Mouse (Mus musculus): Measurements from ENCODE around the gene Dars. TPM values are rescaled to one million over a fixed set of nuclear protein-coding genes. Genes with fewer than 3 reads are reported as not detected.

Dars gene
- polyA plus RNA-seq (2012; rRNA removed), result 42.1 and 43.3 TPM in 2 replicates

- no peak for TF ChIP-seq CTCF (IDR thresholded peaks at IDR 0.05; ENCODE audit: extremely low read depth, insufficient read depth, low read length)
- peak; percentile 88; the same call in 1 of the 2 replicates for TF ChIP-seq POLR2A (IDR thresholded peaks at IDR 0.05; ENCODE audit: extremely low read depth, insufficient read depth, low read length)
- peak within 1 kb of the TSS; percentile 92 for H3K4me3 ChIP-seq (ENCODE audit: insufficient read depth, low read length)
- no peaks in the 10 kb centered on the region for H3K4me1 ChIP-seq (ENCODE audit: control insufficient read depth, insufficient read depth, low read length)
- peak within 1 kb of the TSS; percentile 85 for H3K27ac ChIP-seq (ENCODE audit: insufficient read depth, low read length)
These were observed at the start of gene Dars for GRCm38 (mm10) chr1:128416584-128417532. TSS of gene Dars (minus strand) at chr1:128417368.

- H3K4me3 ChIP-seq (ENCODE audit: insufficient read depth, low read length), result no peak overlapping the region
These were observed 49.7 kb upstream of the Dars start for GRCm38 (mm10) chr1:128466828-128467227.

GRCm38 (mm10) chr1:128463478-128463877, 46.3 kb upstream of the Dars start:
- Histone ChIP-seq H3K27ac (ENCODE audit: insufficient read depth, low read length) (no peak overlapping the region), H3K4me3 (ENCODE audit: insufficient read depth, low read length) (no peak overlapping the region), H3K4me1 (ENCODE audit: control insufficient read depth, insufficient read depth, low read length) (no peaks in the 10 kb centered on the region)
- TF ChIP-seq POLR2A (IDR thresholded peaks at IDR 0.05; ENCODE audit: extremely low read depth, insufficient read depth, low read length) (no peak), CTCF (IDR thresholded peaks at IDR 0.05; ENCODE audit: extremely low read depth, insufficient read depth, low read length) (no peak)

More at GRCm38 (mm10) chr1:128466828-128467227, 49.7 kb upstream of the Dars start:
- H3K27ac ChIP-seq (ENCODE audit: insufficient read depth, low read length), result no peak overlapping the region
- H3K4me1 ChIP-seq (ENCODE audit: control insufficient read depth, insufficient read depth, low read length), result 0 out of 2 replicates have a peak, but pooled peaks cover under 1% of the 10 kb centered on the region
- TF ChIP-seq CTCF (IDR thresholded peaks at IDR 0.05; ENCODE audit: extremely low read depth, insufficient read depth, low read length) (no peak), POLR2A (IDR thresholded peaks at IDR 0.05; ENCODE audit: extremely low read depth, insufficient read depth, low read length) (no peak)

- no peak overlapping the region for H3K4me3 ChIP-seq (ENCODE audit: insufficient read depth, low read length)
- no peaks in the 10 kb centered on the region for H3K4me1 ChIP-seq (ENCODE audit: control insufficient read depth, insufficient read depth, low read length)
- no peak overlapping the region for H3K27ac ChIP-seq (ENCODE audit: insufficient read depth, low read length)
- TF ChIP-seq CTCF (IDR thresholded peaks at IDR 0.05; ENCODE audit: extremely low read depth, insufficient read depth, low read length), result no peak
- no peak for TF ChIP-seq POLR2A (IDR thresholded peaks at IDR 0.05; ENCODE audit: extremely low read depth, insufficient read depth, low read length)
These were observed 45.2 kb upstream of the Dars start for GRCm38 (mm10) chr1:128462389-128462788.

- H3K4me1 ChIP-seq (ENCODE audit: control insufficient read depth, insufficient read depth, low read length), result no peaks in the 10 kb centered on the region
- TF ChIP-seq CTCF (IDR thresholded peaks at IDR 0.05; ENCODE audit: extremely low read depth, insufficient read depth, low read length), result no peak
- no peak for TF ChIP-seq POLR2A (IDR thresholded peaks at IDR 0.05; ENCODE audit: extremely low read depth, insufficient read depth, low read length)
- no peak overlapping the region for H3K4me3 ChIP-seq (ENCODE audit: insufficient read depth, low read length)
- H3K27ac ChIP-seq (ENCODE audit: insufficient read depth, low read length), result no peak overlapping the region
These were observed 43.6 kb upstream of the Dars start for GRCm38 (mm10) chr1:128460780-128461179.

GRCm38 (mm10) chr1:128459439-128459838, 42.3 kb upstream of the Dars start:
- no peaks in the 10 kb centered on the region for H3K4me1 ChIP-seq (ENCODE audit: control insufficient read depth, insufficient read depth, low read length)
- H3K4me3 ChIP-seq (ENCODE audit: insufficient read depth, low read length), result no peak overlapping the region
- no peak for TF ChIP-seq POLR2A (IDR thresholded peaks at IDR 0.05; ENCODE audit: extremely low read depth, insufficient read depth, low read length)
- TF ChIP-seq CTCF (IDR thresholded peaks at IDR 0.05; ENCODE audit: extremely low read depth, insufficient read depth, low read length), result no peak
- H3K27ac ChIP-seq (ENCODE audit: insufficient read depth, low read length), result no peak overlapping the region

GRCm38 (mm10) chr1:128459011-128459410, 41.8 kb upstream of the Dars start:
- H3K4me3 ChIP-seq (ENCODE audit: insufficient read depth, low read length), result no peak overlapping the region

GRCm38 (mm10) chr1:128456844-128457445, 39.8 kb upstream of the Dars start:
- no peak overlapping the region for H3K27ac ChIP-seq (ENCODE audit: insufficient read depth, low read length)
- H3K4me1 ChIP-seq (ENCODE audit: control insufficient read depth, insufficient read depth, low read length), result no peaks in the 10 kb centered on the region
- H3K4me3 ChIP-seq (ENCODE audit: insufficient read depth, low read length), result no peak overlapping the region
- TF ChIP-seq POLR2A (IDR thresholded peaks at IDR 0.05; ENCODE audit: extremely low read depth, insufficient read depth, low read length), result no peak
- TF ChIP-seq CTCF (IDR thresholded peaks at IDR 0.05; ENCODE audit: extremely low read depth, insufficient read depth, low read length), result no peak

More at GRCm38 (mm10) chr1:128459011-128459410, 41.8 kb upstream of the Dars start:
- H3K4me1 ChIP-seq (ENCODE audit: control insufficient read depth, insufficient read depth, low read length), result no peaks in the 10 kb centered on the region
- H3K27ac ChIP-seq (ENCODE audit: insufficient read depth, low read length), result no peak overlapping the region
- TF ChIP-seq CTCF (IDR thresholded peaks at IDR 0.05; ENCODE audit: extremely low read depth, insufficient read depth, low read length), result no peak

- no peak for TF ChIP-seq POLR2A (IDR thresholded peaks at IDR 0.05; ENCODE audit: extremely low read depth, insufficient read depth, low read length)
- TF ChIP-seq CTCF (IDR thresholded peaks at IDR 0.05; ENCODE audit: extremely low read depth, insufficient read depth, low read length), result no peak
- Histone ChIP-seq H3K27ac (ENCODE audit: insufficient read depth, low read length) (no peak overlapping the region), H3K4me3 (ENCODE audit: insufficient read depth, low read length) (no peak overlapping the region), H3K4me1 (ENCODE audit: control insufficient read depth, insufficient read depth, low read length) (no peaks in the 10 kb centered on the region)
These were observed 39.1 kb upstream of the Dars start for GRCm38 (mm10) chr1:128456271-128456670.

Measured in cortical plate, adult 2 months (tissue).